Mouse (Mus musculus) E14TG2a.4 (cell line): ENCODE measurements at regions not wholly inside any gene's neighbourhood (a gene's known extent, or its start where the extent isn't known, plus 50 kb on each side); places are given as distances from the start of the nearest gene placed in this dataset.

ENCODE experiments used
- CTCF ChIP-seq: conservative IDR thresholded peaks from 2 replicates; pipeline ENCODE4 v1.5.1; 2014; ENCODE audit warnings: low read length
- NANOG ChIP-seq: IDR thresholded peaks from 2 replicates; pipeline ENCODE4 v1.6.1; 2014; ENCODE audit warnings: borderline replicate concordance, low read length, mixed read lengths

DNA sequence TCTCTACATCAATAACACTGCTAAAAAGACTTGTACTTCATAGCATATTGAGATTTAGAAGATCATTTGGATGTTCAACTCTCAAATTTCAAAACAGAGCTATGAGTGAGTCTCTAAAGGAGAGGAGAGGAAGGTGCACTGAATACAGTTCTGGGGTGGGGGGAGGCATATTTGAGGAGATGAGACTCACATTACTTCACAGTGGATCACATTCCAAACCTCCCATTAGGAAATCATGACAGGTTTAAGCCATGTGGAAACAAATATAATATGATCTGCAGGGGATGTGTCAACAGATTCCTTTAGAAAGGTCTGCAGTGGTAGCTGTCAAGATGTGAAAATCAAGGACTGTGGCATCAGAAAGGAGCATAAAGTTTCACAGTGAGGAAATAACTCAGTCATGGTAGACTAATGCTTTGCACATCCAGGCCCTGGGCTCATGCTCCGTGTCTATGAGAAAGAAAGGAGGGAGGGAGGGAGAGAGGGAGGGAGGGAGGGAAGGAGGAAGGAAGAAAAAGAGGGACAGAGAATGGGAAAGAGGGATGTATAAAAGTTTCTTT, 235.9 kb downstream of the Fam198b start:
- TF ChIP-seq CTCF (no peak), NANOG (no peak)
